Mouse (Mus musculus): ENCODE data around the gene Sox5.

- TF ChIP-seq KAT2A (IDR thresholded peaks at IDR 0.05; ENCODE audit: insufficient replicate concordance, low read length): no peak
- no peak for TF ChIP-seq CTCF (conservative IDR thresholded peaks at IDR 0.05 in 1 of 2, IDR thresholded peaks at IDR 0.05 in 1 of 2; ENCODE audit: low read depth in 2 of 2, low read length in 2 of 2)
- no peak for TF ChIP-seq E2F4 (IDR thresholded peaks at IDR 0.05; ENCODE audit: insufficient replicate concordance, low read depth, low read length)
- no peak for TF ChIP-seq POLR2A (IDR thresholded peaks at IDR 0.05; ENCODE audit: low read depth, low read length)
- TF ChIP-seq USF2 (conservative IDR thresholded peaks at IDR 0.05; ENCODE audit: low read depth, low read length): no peak
- no peak for TF ChIP-seq MEF2A (IDR thresholded peaks at IDR 0.05; ENCODE audit: borderline replicate concordance, low read depth, low read length)
- no peak for TF ChIP-seq NRF1 (IDR thresholded peaks at IDR 0.05; ENCODE audit: low read depth, low read length)
- TF ChIP-seq EP300 (IDR thresholded peaks at IDR 0.05; ENCODE audit: low read length): no peak
- no peak for TF ChIP-seq USF1 (IDR thresholded peaks at IDR 0.05; ENCODE audit: low read depth, low read length)
- no peak for TF ChIP-seq SIN3A (IDR thresholded peaks at IDR 0.05; ENCODE audit: low read length)
- no peak for TF ChIP-seq BHLHE40 (IDR thresholded peaks at IDR 0.05; ENCODE audit: low read depth, low read length)
Observed at GRCm38 (mm10) chr6:144602883-144603282, 178.9 kb downstream of the Sox5 start.

Measured in CH12.LX (cell line).